Mouse (Mus musculus): ENCODE results near the gene Bag5. TPM values are rescaled to one million over a fixed set of nuclear protein-coding genes. Genes with fewer than 3 reads are reported as not detected.

Bag5 gene
- polyA plus RNA-seq, 2 experiments, result 9.8 to 15.2 TPM

GRCm38 (mm10) chr12:111757561-111758325 is 44.7 kb upstream of the Bag5 start:
- peaks cover 17% of the 10 kb centered on the region in 2 experiments for H3K4me1 ChIP-seq (replicated peaks; ENCODE audit: control insufficient read depth in 2 of 2, insufficient read depth in 2 of 2, low read length in 1 of 2)
- H3K27ac ChIP-seq, result no peak overlapping the region
- TF ChIP-seq CTCF (IDR thresholded peaks at IDR 0.05; ENCODE audit: low read depth) (no peak), EP300 (IDR thresholded peaks at IDR 0.05; ENCODE audit: low read depth) (no peak)
- WGBS (ENCODE audit: insufficient replicate concordance), result 49% methylated on average over 10 of the region's 10 CpGs
- no peaks in the 10 kb centered on the region for H3K36me3 ChIP-seq (replicated peaks; ENCODE audit: control insufficient read depth, insufficient read depth, low read depth)
- H3K9ac ChIP-seq (replicated peaks), result peak overlapping the region; percentile 90
- peak overlapping the region; percentile 99 for H3K4me2 ChIP-seq (ENCODE audit: low read depth)
- H3K9me3 ChIP-seq (ENCODE audit: control insufficient read depth, low read length), result no peaks in the 10 kb centered on the region
- peak overlapping the region; percentile 79 to 91 for H3K4me3 ChIP-seq (ENCODE audit: insufficient read depth in 1 of 2, low read depth in 2 of 2, low read length in 2 of 2)
- ATAC-seq (ENCODE audit: insufficient read depth) (no peak), DNase-seq (ENCODE audit: low read depth in 3 of 3, low spot score in 3 of 3) (no peak)
- H3K27me3 ChIP-seq (ENCODE audit: control insufficient read depth, insufficient read depth, low read length), result no peaks in the 10 kb centered on the region

- Histone ChIP-seq H3K4me2 (ENCODE audit: low read depth) (no peak overlapping the region), H3K9ac (replicated peaks) (no peak overlapping the region), H3K4me3 (ENCODE audit: insufficient read depth in 1 of 2, low read depth in 2 of 2, low read length in 2 of 2) (no peak overlapping the region), H3K9me3 (ENCODE audit: control insufficient read depth, low read length) (no peaks in the 10 kb centered on the region), H3K27me3 (ENCODE audit: control insufficient read depth, insufficient read depth, low read length) (no peaks in the 10 kb centered on the region), H3K4me1 (replicated peaks; ENCODE audit: control insufficient read depth in 2 of 2, insufficient read depth in 2 of 2, low read length in 1 of 2) (peaks cover 17% of the 10 kb centered on the region in 2 experiments), H3K36me3 (replicated peaks; ENCODE audit: control insufficient read depth, insufficient read depth, low read depth) (no peaks in the 10 kb centered on the region), H3K27ac (no peak overlapping the region)
- DNase-seq (ENCODE audit: low read depth in 3 of 3, low spot score in 3 of 3) (no peak), ATAC-seq (ENCODE audit: insufficient read depth) (no peak)
- TF ChIP-seq CTCF (IDR thresholded peaks at IDR 0.05; ENCODE audit: low read depth) (no peak), EP300 (IDR thresholded peaks at IDR 0.05; ENCODE audit: low read depth) (no peak)
- 48% methylated on average over 5 of the region's 5 CpGs for WGBS (ENCODE audit: insufficient replicate concordance)
Measured at GRCm38 (mm10) chr12:111756698-111757082, 43.6 kb upstream of the Bag5 start.

- Histone ChIP-seq H3K4me1 (replicated peaks; ENCODE audit: control insufficient read depth in 2 of 2, insufficient read depth in 2 of 2, low read length in 1 of 2) (peaks cover 17% of the 10 kb centered on the region in 2 experiments), H3K27ac (no peak overlapping the region), H3K9ac (replicated peaks) (no peak overlapping the region), H3K27me3 (ENCODE audit: control insufficient read depth, insufficient read depth, low read length) (no peaks in the 10 kb centered on the region), H3K4me2 (ENCODE audit: low read depth) (no peak overlapping the region), H3K36me3 (replicated peaks; ENCODE audit: control insufficient read depth, insufficient read depth, low read depth) (no peaks in the 10 kb centered on the region), H3K9me3 (ENCODE audit: control insufficient read depth, low read length) (no peaks in the 10 kb centered on the region), H3K4me3 (ENCODE audit: insufficient read depth in 1 of 2, low read depth in 2 of 2, low read length in 2 of 2) (no peak overlapping the region)
- 36% methylated on average over 4 of the region's 4 CpGs for WGBS (ENCODE audit: insufficient replicate concordance)
- ATAC-seq (ENCODE audit: insufficient read depth) (no peak), DNase-seq (ENCODE audit: low read depth in 3 of 3, low spot score in 3 of 3) (no peak)
- TF ChIP-seq EP300 (IDR thresholded peaks at IDR 0.05; ENCODE audit: low read depth), result no peak
- TF ChIP-seq CTCF (IDR thresholded peaks at IDR 0.05; ENCODE audit: low read depth), result no peak
Measured at GRCm38 (mm10) chr12:111756082-111756697, 43.1 kb upstream of the Bag5 start.

GRCm38 (mm10) chr12:111755231-111755630 is 42.2 kb upstream of the Bag5 start:
- TF ChIP-seq EP300 (IDR thresholded peaks at IDR 0.05; ENCODE audit: low read depth), result no peak
- no peak for TF ChIP-seq CTCF (IDR thresholded peaks at IDR 0.05; ENCODE audit: low read depth)
- ATAC-seq (ENCODE audit: insufficient read depth), result no peak
- no peak overlapping the region for H3K9ac ChIP-seq (replicated peaks)
- no peaks in the 10 kb centered on the region for H3K27me3 ChIP-seq (ENCODE audit: control insufficient read depth, insufficient read depth, low read length)
- H3K27ac ChIP-seq, result no peak overlapping the region
- no peaks in the 10 kb centered on the region for H3K9me3 ChIP-seq (ENCODE audit: control insufficient read depth, low read length)
- peaks cover 14 to 17% of the 10 kb centered on the region in 2 experiments for H3K4me1 ChIP-seq (replicated peaks; ENCODE audit: control insufficient read depth in 2 of 2, insufficient read depth in 2 of 2, low read length in 1 of 2)
- no peak for DNase-seq (ENCODE audit: low read depth in 3 of 3, low spot score in 3 of 3)
- no peaks in the 10 kb centered on the region for H3K36me3 ChIP-seq (replicated peaks; ENCODE audit: control insufficient read depth, insufficient read depth, low read depth)
- no peak overlapping the region for H3K4me3 ChIP-seq (ENCODE audit: insufficient read depth in 1 of 2, low read depth in 2 of 2, low read length in 2 of 2)
- WGBS (ENCODE audit: insufficient replicate concordance), result 35% methylated on average over 2 of the region's 2 CpGs
- H3K4me2 ChIP-seq (ENCODE audit: low read depth), result no peak overlapping the region

- no peaks in the 10 kb centered on the region for H3K27me3 ChIP-seq (ENCODE audit: control insufficient read depth, insufficient read depth, low read length)
- DNase-seq (ENCODE audit: low read depth in 3 of 3, low spot score in 3 of 3) (no peak), ATAC-seq (ENCODE audit: insufficient read depth) (no peak)
- H3K4me2 ChIP-seq (ENCODE audit: low read depth), result no peak overlapping the region
- no peak for TF ChIP-seq CTCF (IDR thresholded peaks at IDR 0.05; ENCODE audit: low read depth)
- no peak for TF ChIP-seq EP300 (IDR thresholded peaks at IDR 0.05; ENCODE audit: low read depth)
- no peak overlapping the region for H3K27ac ChIP-seq
- no peaks in the 10 kb centered on the region for H3K9me3 ChIP-seq (ENCODE audit: control insufficient read depth, low read length)
- no peaks in the 10 kb centered on the region for H3K36me3 ChIP-seq (replicated peaks; ENCODE audit: control insufficient read depth, insufficient read depth, low read depth)
- no peak overlapping the region for H3K9ac ChIP-seq (replicated peaks)
- no peak overlapping the region for H3K4me3 ChIP-seq (ENCODE audit: insufficient read depth in 1 of 2, low read depth in 2 of 2, low read length in 2 of 2)
- peaks cover 10 to 14% of the 10 kb centered on the region in 2 experiments for H3K4me1 ChIP-seq (replicated peaks; ENCODE audit: control insufficient read depth in 2 of 2, insufficient read depth in 2 of 2, low read length in 1 of 2)
Measured at GRCm38 (mm10) chr12:111754710-111755109, 41.7 kb upstream of the Bag5 start.

Data from liver, embryonic 14.5 days (tissue).